Mouse (Mus musculus) kidney, postnatal 4 days (tissue): ENCODE measurements at regions not wholly inside any gene's neighbourhood (a gene's known extent, or its start where the extent isn't known, plus 50 kb on each side); places are given as distances from the start of the nearest gene placed in this dataset.

ENCODE experiments used
- DNase-seq, 2 experiments: peaks; one replicate each; pipeline ENCODE4 v3.0.0; 2021; ENCODE audit warnings: mixed read lengths in 2 of 2

DNA sequence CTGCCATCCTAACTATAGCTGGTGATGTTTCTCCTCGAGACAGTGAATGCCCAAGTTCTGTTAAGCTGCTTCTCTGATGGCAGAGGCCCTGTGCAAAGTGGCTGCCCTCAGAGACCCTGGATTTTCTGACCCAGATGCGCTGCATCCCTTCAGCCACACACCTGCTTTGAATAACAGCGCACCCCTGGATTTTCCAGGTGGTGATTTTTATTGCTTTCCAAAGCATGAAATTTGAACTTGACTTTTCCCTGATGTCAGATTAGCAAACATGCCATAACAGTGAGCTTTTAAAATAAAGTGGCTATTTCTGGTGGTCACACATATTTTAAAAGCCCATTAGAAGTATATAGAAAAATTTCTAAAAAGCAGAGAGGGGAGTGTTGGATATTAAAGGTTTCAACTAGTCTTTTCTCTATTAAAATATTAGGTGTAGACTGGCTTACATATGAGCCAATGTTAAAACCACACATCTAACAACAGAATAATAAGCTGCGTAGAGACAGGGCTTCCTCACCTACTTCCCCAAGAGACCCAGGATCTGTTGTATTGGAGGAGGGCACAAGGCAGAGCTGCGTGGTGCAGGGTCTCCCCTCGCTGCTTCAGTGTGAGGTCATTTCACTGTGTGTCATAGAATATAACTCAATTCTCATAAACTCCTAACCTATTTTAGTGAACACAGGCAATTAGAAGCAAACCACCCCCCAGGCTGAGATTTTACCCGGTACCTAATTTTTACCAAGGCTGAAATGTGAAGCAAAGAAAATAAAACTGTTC, 280.3 kb downstream of the Ccdc91 start:
- no peak for DNase-seq

DNA sequence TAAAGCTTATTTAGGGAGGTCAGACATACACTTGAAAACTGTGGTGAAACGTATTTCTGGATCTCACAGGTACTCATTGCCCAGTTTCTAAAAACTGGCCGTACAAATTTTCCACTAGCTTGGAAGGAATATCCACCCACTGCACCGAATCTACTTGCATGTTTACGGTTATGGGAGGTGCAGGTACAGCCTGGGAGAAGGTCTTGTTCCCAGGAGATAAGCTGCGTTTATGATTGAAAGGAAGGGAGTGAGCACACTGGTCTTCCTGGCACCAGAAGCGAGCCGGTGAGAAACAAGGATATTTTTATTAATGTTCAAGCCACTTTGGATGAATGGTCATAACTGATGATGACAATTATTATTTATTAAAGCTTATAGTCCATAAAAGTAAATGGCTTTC, 283.9 kb downstream of the Ccdc91 start:
- DNase-seq = no peak

DNA sequence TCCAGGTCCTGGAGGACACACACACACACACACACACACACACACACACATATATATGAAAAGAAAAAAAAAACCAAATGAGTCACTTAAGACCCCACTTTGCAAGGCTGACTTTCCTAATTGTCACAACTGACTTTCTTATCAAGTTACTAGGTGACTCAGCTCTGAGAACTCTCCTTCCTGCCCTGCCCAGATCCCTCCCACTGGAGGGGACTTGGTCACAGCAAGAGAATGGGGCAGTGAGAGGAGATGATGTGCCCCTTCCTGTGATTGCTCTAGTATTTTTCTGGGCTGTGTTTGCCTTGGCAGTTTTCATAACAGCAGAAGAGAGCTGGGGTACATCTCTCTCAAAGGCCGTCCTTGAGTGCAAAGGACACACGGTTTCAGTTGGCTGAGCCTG, 284.5 kb downstream of the Ccdc91 start:
- DNase-seq = no peak

DNA sequence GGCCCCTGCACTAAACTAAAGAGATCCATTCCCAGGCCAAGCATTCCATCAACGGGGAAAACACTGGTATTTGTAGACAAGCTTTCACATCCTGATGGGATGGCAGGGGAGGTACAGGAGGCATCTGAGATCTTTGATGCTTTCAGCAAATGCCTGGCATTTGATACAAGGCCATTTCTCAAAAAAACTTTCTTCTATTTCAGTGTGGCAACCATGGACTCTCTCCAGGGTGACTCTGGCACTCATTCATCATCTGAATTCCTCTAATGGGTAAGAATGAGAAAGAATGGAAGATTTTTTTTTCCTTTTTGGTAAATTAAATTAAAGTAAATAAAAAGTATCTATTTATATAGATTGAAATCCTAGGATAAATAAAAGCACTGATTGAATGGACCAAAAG, 281.8 kb upstream of the Far2 start:
- no peak for DNase-seq

DNA sequence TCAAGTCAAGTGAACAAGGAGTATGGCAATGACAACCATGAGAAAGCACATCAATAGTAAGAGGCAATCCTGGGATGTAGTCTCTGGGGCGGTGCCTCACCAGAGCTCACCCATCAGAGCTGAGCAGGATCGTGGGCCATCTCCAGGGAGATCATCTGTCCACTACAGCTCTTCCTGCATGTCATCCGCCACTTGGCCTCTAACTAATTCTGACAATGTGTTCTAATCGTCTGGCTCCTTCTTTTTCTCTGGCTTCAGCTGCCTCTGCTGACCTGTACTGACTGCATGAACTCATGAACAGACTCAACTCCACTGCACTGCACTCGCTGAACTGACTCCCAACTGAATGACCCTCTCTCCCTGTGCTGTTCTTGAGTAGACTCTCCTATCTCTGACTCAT, 277.9 kb upstream of the Far2 start:
- no peak for DNase-seq

DNA sequence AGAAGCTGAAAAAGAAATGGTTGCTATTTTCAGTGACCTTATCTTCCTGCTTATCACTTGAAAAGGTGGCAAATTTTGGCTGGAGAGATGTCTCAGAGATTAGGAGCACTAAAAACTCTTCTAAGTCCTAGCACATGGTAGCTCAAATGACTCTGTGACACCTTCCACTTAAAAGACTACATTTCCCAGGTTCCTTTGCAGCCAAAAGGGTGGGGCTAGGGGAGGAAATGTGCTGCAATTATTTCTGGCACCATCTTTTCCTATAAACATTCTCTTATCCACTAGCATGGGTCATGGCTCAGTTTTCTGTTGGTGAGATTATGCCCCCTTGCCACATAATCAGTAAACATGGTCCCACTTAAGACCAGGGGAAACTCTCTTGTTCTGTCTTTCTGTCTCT, 277.0 kb upstream of the Far2 start:
- DNase-seq = no peak

DNA sequence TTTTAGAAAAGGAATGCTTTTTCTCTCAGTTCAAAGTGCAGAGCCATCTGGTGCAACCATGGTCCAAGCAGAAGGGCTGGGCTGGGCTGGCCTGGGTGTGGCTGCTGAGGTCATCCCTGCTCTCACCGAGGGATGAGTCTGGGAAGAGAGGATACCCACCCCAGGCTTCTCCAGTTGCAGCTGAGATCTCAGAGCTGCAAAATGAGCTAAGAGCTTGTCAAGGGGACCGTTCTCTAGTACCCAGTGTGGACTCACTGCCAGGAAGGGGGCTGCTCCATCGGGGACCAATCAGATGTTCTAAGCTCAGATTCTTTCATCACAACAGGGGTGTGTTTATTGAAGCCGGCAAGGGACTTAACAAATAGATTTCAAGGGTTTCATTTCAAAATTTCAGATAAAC, 275.6 kb upstream of the Far2 start:
- peak in 1 of 2 experiments; percentile 9 for DNase-seq

DNA sequence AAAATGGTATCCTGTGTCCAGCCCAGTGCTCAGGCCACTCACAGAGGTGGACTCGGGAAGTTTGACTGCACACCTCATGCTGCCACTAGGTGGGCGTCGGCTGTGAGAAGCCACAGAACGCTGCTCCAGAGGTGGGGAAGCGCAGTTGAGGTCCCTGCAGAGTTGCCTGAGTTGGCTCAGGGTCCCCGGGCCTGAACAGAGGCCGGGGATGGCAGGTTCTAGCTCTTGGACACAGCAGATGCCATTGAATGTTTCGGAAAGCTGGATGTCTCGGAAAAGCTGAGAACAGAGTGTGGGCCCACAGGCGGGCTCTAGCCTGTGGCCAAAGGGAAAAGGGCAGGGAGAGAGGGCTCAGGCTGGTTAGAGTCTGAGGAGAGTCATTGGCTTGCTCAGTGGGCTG, 273.2 kb upstream of the Far2 start:
- no peak for DNase-seq

DNA sequence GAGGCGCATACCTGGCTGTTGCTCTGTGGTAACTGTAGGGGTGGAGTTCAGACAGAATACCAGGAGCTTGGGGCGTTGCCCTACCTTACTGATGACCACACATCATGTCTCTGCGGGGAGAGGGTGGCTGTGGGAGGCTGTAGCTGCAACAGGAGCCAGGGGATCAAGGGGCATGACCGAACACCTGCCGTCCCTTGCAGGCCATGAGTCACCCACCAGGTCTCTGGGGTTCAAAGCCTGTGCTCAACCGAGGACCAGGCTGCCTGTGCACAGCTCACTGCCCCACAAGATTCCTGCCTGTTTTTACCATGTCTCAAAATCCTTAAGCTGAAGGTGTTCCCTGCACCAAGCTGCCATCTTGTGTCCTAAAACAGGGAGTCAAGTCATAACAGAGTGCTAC, 272.4 kb upstream of the Far2 start:
- DNase-seq = no peak

DNA sequence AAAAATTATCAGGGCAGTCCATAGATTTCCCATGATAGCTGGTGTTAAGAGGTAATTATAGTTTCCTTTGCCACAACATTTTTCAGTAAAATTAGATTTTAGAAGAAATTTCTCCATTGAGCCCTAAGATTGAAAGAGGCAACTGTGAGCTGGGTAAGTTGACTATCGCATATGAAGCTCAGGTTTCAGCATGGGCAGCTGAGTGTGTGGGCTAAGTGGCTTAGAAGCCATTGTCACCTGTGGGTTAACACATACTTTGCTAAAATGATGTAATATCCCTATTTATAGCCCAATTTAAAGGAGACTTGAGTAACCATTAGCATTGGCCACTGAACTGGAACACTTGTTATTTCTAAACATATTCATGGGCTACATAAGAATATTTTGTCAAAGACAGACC, 267.6 kb upstream of the Far2 start:
- DNase-seq = no peak

DNA sequence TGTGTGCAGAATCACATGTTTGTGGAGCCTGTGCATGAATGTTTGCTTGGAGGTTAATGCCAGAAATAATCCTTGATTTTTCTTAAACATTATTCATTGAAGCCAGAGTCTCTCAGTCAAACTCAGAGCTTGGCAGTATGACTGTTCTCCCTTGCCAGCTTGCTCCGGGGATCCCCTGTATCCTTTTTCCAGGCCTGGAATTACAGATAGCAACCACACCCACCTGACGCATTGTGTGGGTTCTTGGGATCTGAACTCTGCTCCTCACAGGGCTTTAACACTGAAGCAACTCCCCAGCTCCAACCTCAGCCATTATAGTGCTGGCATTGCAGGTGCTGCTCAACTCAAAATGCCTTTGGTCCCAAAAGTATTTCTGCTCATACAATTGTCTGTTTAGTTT, 262.8 kb upstream of the Far2 start:
- no peak for DNase-seq

DNA sequence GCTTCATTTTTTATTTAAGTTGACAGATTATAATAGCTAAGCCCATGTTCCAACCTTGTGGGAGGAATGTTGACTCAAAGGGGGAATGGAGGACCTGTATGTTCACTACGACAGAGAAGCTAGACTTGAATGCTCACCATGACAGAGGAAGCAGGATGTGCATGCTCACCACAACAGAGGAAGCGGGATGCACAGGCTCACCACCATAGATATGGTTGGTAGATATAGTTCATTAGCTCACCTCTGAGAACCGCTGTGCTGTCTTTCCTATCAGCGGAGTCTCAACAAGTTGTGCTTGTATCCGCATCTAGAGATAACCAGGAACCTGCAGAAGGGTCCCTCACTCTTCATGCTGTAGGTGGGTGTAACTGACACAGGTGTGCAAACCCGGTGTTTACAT, 262.2 kb upstream of the Far2 start:
- DNase-seq = no peak

DNA sequence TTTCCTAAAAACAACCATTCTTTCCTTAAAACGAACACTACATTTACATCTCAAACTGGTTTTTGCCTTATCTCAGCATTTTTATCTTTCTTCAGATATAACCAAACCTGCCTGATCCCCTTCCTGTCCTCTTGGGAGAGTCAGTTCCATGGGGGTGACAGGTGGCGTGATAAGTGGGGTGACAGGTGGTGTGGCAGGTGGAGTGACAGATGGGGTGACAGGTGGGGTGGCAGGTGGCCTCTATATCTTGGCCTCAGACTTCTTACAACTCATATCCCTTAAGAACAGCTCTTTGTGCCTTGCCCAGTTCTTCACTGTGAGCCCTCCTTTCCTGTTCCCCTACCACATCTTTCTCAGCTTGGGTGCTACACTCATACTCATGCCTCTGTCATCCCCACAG, 259.0 kb upstream of the Far2 start:
- DNase-seq = no peak

DNA sequence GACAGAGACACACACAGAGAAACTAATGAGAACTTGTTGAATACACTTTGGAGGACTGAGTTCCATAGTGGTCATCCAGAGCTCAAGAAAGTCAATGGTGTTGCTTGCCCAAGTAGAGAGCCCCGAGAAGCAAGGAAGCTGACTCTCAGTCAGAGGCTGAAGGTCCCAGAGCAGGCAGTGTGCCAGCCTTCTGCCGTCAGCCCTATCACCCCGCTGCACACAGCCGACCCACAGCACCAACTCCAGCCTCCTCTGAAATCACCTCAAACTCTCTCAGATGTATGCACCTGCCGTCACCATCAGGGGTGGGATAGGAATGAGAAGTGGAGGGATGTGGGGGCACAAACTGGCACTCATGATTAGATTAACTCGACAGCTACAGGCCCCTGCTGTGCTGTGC, 257.9 kb upstream of the Far2 start:
- DNase-seq = no peak

DNA sequence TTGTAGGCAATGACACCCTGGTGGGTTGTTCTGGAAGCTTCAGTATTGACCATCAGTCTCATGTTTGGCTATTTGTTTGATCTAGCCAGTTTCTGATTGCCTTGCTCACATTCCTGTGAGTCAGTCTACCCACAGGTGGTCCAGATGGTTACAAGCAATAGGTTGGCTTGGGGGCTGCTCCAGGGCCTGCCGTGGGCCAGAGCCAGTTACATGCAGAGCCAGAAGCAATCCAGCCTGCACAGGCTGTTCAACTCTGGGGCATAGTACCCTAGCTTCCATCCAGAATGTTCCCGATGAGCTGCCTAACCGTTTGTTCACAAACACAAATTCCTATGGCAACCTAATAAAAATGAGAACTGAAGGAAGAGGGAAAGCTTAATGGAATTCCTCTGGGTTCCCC, 253.2 kb upstream of the Far2 start:
- no peak for DNase-seq

DNA sequence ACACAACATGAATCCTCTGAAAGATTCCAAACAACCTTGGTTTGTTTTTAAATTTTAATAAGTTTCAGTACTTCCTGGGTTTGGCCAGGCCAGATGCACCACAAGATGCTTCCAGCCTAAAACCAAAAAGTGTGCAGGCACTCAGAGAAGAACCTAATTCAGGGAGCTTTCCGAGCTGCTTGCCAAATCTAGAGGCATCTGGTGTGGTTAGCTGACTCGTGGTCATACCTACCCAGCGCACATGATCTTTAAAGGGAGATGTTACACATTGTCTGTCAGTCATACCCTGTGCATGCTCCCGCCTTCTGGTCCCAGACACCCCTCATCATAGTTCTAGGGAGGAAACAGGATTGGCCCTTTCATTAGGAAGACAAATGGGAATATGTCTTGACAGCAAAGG, 252.7 kb upstream of the Far2 start:
- DNase-seq = no peak

DNA sequence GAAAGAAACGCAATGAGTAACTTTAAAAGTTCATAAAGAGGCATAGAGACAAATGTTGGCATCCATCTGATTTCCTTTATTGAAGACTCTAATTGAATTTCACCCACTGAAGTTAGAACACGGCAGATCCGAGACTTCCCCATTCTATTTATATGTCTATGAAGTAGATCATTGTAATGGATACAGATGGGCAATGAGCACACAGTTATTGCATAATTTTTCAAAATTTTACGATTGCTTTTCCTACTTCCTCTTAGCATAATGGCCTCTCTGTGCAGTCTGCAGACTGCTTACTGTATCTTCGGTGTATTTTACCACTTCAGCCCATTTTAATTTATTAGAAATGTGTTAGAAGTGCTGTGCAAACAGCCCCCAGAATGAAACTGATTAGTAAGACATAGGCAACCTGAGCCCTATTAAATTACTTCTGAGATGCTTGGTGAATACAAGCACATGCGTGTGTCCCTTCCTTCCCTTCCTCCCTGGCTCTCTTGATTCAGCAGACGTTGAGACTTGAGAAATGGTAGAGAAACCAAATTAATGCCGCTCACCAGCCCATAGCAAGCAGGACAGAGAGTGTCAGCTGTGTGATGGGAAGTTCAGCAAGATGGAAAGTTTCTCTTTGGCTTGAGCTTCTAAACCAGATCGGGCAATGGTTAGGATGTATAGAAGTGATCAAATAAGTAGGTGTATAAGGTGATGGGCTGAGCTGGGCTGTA, 247.9 kb upstream of the Far2 start:
- no peak for DNase-seq

DNA sequence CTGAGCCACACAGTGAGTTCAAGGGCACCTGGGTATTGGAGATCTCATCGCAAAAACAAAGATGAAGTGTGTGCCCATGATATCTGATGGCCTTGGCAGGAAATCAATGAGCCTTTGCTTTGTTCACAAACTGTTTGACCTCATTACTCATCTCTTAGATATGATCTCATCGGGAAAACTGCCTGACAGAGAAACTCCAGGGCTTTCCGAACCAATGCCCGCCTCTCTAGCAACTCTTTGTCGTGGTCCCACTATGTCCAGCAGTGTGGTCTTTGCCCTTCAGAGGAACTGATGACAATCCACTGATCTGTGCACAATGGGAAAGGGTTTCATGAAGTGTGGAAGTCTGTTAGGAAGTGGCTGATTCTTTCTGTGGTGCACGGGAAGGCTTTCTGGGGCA, 247.2 kb upstream of the Far2 start:
- DNase-seq = no peak

DNA sequence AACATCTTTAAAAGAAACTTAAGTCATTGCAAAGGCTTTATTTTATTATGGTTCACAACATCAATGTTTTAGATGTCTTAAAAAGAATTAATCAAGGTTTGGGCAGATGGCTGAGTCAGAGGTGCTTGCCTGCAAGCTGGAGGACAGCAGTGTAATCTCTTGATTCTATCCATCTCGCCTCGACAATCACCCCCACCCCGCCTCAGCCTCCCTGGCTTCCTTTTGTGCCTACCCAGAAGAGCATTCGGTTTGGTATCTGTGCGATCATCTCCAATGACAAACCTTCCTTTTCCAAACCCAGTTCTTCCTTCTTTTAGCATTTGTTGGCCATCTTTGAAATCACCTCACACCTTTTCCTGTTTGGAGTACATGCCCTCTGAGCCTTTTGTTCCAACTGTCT, 246.2 kb upstream of the Far2 start:
- DNase-seq = no peak

DNA sequence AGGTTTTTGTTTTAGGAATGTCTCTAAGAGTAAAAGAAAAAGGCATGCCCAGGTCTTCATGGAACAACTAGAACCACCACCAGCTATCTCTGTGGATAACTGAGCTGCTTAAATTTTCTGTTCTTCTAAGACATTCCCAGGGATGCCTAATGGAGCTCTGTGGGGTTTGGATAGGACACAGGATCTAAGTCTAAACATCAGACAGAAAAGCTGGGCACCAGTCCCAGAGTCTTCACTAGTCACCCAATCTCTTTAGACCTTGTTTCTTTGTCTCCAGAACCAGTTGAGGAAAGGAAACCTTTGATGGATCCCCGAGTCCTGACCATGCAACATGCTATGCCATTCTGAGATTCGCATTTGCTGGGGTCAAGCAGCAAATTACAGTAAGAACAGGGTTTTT, 243.2 kb upstream of the Far2 start:
- DNase-seq = no peak

DNA sequence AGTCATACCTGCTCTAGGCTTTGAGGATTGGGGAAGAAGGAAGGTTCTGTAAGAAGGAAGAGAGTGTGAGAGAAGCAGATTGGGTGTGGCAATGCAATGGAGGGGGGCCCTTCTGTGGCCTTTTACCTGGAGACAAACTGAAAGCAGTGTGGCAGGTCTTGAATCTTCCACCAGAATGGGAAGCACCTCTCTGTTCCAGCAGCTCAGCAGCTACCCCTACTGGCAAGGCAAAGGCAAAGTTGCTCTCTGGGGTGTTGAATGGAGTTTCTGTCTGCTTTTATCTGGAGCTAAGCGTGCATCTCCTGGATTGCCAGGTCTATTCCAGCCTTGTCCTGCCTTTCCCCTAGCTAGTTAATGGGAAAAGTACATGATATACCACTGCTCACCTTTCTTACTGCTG, 236.3 kb upstream of the Far2 start:
- DNase-seq = peak; percentile 74 to 76

DNA sequence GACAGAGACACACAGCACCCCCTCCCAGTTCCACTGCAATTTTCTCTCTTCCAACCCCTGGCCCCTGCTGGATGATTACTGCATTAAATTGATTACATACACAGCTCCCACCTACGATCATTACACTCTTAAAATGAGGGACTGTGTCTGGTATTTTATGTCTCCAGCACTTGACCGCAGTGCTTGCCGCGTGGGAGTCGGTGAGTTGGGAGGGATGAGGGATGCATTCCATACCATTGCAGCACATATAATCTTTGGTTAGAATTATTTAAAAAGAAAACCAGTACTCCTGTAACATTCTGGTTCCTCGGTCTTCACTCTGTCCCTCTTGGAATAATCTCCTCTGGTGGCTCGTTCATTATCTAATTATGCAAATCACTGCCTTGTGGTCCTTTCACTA, 230.2 kb upstream of the Far2 start:
- peak in 1 of 2 experiments; percentile 7 for DNase-seq

DNA sequence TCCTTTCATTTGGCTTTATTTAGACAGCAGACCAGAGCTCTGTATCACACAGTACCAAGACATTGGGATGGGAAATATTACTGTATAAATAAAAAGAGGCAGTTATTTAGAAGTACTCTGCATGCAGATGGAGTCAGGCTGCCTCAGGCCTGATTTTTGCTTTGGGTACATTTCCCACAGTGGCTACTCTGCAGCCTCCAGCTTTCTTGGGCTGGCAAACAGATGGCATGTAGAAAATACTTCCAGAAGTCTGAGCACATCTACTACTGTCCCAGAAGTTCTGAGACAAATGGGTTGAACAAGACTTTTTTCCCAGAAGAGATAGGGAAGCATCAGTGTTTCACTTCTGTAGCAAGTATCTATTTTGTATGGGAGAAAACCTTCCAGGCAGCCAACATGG, 229.8 kb upstream of the Far2 start:
- DNase-seq = no peak

DNA sequence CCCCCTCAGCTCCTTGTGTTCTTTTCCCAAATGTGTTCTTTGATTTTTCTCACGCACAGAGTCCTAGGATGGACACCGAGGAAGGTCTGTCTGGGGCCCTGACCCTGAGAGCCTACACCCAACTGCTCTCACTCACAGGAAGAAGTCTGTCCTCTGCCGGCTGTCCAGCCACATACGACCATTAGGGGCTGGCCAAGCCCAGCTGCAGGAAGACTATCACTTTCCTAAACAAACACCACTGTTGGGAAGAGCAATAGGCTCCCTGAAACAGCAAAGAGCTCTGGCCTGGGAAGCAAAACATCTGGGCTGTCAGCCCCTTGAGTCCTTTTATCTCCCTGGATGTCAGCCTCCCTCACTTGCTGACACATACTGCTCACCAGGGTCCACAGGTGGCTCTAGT, 224.8 kb upstream of the Far2 start:
- DNase-seq = peak; percentile 8 to 22

DNA sequence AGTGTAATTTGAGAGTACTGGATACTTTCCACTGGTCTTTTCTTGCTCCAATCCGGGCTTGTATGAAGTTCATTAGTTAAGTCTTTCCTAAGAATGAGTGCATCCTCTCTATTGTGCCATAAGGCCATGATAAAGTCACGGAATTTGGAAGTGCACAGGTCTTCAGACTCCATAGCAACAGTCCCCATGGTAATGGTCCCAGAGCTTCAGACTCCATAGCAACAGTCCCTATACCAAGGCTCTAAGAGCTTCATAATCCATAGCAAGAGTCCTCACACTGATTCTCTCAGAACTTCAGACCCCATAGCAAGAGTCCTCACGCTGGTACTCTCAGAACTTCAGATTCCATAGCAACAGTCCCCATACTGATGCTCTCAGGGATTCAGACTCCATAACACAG, 214.5 kb upstream of the Far2 start:
- no peak for DNase-seq
